Mouse (Mus musculus): ENCODE data around the gene Smad1. TPM values are rescaled to one million over a fixed set of nuclear protein-coding genes. Genes with fewer than 3 reads are reported as not detected.

Smad1 gene
- polyA plus RNA-seq, 1 experiment from 2014 or later: 64.2 TPM

Other genes with a start within 250 kb of the Smad1 start
- gene 1700011L22Rik, start 150.9 kb downstream of the Smad1 start, polyA plus RNA-seq (2015; fragmentation: Nextera tagmentation; extraction: Ambion mirVana): not detected in 2 replicates
- 19.7 and 19.9 TPM in 2 replicates for gene Mmaa, start 104.6 kb downstream of the Smad1 start, polyA plus RNA-seq (2015; fragmentation: Nextera tagmentation; extraction: Ambion mirVana)
- gene Otud4, start 240.1 kb upstream of the Smad1 start, polyA plus RNA-seq (2015; fragmentation: Nextera tagmentation; extraction: Ambion mirVana): 10.3 and 10.6 TPM in 2 replicates